Mouse (Mus musculus) adrenal gland, postnatal 25 days (tissue): ENCODE measurements at regions not wholly inside any gene's neighbourhood (a gene's known extent, or its start where the extent isn't known, plus 50 kb on each side); places are given as distances from the start of the nearest gene placed in this dataset.

Experiments
- DNase-seq: peaks from one replicate; pipeline ENCODE4 v3.0.0; 2021; ENCODE audit warnings: mixed read lengths

DNA sequence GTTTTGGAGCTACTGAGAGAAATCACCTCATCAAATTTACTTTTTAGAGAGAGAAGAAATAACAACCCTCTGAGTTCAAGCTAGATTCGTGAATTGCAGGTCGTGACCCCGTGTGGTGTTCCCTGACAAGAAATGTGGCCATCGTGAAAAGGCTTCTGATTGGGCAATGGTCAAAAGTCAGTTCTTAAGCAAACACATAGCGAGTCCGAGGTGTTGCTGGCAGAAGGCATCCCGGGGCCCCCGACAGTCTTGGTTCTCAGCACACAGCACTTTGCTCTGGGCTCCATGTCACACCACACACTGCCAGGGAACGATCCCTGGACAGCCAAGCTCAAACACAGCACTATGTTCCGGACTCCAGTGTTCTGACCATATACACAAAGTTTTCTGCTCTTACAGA, 320.0 kb downstream of the Etnk1 start:
- DNase-seq: no peak

DNA sequence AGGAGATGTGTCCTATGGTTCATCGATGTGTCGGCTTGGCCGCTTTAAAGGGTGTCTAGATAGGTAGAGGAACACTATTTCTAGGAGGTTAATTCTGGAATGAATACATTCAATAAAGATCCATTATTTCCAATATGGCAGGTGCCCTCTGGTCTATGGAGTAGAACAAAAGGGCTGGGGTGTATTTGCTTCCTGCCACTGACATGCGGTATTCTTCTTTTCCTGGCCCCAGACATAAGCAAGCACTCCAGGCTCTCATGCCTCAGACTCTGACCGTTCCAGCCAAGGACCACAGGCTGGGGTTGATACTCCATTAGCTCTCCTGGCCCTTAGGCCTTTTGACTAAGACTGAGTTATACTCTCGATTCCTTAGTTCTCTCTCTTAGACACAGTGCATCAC, 323.0 kb downstream of the Etnk1 start:
- no peak for DNase-seq

DNA sequence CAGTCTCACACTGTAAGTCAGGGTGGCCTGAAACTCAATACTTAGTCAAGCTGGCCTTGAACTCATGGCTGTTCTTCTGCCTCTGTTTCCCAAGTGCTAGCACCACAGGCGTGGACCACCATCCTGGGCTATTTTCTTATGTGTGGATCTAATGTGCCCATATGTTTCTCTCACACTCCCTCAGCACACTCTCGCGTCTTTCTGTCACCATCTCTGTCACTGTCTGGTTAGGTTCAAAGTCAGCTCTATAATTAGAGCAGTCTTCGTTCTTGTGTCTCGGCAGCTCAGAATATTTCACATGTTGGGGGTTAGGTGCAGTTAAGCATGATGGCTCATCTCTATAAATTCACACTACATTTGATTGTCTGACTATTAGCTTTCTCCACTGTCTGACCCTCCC, 324.4 kb downstream of the Etnk1 start:
- DNase-seq: no peak

DNA sequence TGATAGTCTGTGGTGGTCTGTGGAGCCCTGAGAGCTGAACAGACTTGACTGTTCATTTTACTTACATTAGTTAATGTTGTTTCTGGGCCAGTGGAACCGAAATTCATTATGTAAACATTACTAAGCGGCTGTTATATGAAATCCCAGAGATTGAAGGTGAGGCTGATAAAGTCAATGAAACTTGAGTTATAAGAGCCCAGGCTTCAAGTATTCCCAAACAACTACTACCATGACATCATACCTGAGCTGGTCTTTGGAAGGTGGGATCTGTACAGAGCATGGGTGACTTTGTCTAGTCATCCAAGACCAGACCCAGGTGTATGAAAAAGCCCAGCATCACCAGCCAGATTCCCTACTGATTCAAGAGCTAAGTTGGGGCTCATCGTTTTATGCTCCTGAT, 326.5 kb downstream of the Etnk1 start:
- no peak for DNase-seq

DNA sequence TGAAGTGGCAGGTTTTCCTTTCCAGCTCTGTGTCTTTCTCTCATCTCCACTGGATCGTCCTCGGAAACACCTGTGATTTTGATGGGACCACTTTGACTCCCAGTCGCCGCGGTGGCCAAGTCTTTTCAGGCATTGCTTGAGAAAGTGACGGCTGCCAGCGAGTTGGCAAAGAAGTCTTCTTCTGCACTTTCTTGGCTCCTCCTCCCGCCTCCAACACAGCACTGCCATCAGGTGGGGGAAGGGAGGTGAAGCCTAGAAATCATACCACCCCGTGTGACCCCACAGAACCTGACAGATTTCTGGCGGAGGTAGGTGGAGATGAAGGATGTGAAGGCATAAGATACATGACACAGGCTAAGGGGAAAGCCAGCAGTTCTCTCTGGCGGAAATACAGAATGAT, 327.3 kb downstream of the Etnk1 start:
- DNase-seq: no peak

DNA sequence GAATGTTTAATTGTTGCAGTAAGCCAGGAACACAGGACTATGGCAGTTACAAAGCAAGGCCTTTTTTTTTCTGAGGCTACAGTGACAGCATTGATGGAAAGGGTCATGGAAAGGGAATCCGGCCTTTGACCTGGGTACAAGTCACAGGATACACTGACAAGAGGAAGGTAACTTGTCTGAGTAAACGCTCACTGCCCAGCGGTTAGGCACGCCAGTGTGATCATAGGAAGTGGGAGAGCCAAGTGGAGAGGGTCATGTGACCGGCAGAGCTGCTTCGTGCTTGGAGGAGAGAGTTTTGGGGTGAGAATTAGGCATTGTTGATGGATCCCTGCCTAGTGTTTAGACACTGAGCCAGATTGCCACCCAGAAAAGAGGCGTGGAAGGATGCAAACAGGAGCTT, 327.9 kb downstream of the Etnk1 start:
- DNase-seq: no peak

DNA sequence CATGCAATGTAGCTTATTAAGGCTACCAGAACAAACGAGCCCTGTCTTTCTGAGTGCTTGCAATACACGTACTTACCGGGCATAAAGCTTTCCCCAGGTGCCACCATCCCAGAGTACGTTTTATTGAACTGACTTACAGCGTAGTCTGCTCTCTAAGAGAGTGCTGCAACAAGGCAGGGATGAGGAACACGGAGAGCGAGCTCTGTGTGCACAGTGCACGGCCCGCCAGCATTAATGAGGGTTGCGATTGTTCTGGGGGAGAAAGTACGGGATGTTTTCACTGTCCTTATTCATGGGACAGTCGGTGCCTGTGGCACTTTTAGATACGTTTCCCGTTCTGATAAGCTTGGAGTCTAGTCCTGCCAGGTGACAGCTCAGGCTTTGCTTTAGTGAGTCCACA, 331.7 kb downstream of the Etnk1 start:
- no peak for DNase-seq

DNA sequence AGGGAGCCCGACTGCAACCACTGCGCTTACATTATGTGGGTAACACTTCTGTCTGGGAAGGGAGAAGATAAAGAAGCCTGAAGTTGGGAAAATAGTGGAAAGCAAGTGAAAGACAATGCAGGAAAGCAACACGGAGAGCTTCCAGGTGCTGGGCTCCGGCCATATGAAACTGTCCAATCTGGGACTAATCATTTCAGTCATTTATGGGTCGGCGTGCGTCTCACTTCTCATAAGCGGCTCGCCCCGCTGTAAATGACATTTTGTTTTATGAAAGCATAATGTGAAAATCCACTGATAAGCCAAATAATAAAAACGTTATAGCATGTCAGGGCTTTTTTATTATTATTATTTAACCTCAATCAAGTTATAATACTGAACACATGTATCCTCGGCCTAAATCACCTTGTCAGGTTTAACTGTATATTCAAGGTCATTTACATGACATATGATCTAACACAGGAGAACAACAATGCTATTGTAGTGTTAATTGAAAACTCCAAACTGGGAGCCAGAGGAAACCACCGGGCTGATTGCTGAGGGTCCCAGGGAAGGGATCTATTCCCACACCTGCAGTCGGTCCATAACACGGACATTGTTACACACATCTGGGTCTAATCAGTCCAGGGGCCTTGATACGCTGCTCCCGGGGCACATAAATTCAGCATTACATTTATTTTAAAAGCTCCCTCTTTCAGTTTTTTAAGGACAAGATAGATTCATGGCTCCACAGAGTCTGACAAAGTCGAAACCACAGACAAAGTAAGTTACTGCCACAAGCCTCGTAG, 332.4 kb downstream of the Etnk1 start:
- DNase-seq: no peak

DNA sequence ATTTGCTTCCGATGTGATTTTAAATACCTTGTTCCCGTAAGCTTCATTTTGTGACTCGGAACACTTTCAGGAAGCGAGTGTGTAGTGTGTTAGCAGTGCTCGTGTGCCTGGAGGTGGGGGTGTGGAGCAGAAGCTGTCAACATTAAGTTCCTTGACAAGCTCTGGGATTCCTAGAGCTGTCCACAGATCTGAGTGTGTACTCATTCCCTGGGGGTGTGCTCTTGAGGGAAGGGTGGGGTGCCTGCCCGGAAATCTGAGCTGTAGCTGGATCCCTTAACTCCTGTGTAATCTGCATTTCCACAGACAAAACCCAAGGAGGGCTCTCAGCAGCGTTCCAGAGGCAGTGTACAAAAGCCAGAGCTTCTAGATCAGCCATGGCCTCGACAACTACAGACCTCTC, 335.8 kb downstream of the Etnk1 start:
- no peak for DNase-seq

DNA sequence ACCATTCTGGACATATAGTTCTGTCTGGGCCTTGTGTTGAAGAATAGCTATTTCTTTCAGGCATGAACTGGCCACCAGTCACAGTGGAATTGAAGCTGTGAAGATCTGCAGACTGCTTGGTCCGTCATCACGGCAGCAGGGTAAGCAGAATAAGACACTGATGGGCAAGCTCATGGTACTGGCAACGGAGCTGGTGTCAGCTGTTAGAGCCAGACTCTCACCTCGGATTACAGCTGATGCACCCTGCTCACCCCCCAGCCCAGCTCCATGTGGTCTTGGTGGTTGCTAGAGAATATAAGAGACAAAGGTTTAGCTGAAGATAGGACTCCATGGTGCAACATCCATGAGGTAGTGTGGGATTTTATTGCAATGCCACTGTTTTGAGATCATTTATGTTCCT, 336.9 kb downstream of the Etnk1 start:
- no peak for DNase-seq

DNA sequence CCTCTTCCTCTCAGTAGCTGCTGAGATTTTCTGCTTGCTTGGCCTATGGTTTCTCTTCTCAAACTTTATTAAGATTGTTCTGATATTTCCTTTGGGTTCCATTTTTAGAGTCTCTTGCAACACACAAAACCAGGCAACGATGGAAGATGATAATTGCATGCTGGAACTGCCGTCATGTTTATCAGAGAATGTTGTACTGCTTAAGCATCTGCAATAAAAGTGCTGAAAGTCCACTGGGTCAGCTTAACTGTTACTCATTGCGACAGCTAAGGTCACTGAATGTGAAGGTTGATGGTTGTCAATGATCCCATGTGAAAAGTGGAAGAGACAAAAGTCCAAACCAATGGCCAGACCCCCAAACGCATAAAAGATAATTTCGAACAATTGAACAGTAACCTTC, 346.4 kb downstream of the Etnk1 start:
- DNase-seq: no peak

DNA sequence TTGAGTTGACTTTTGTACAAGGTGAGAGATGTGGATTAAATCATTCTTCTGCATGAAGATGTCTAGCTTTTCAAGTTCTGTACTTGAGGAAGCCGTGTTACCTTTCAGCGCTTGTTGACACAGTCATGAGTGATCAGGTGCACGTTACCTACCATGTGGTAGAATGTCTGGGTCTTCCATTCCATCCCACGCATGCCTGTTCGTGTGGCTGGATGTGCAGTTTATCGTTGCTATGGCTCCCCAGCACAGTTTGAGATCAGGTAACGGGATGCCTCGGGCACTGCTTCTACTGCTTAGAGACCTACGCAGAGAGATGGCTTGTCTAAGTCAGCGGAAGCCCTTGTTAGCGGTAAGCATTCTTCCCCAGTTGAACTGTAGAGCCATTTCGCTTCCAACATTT, 348.1 kb downstream of the Etnk1 start:
- no peak for DNase-seq

DNA sequence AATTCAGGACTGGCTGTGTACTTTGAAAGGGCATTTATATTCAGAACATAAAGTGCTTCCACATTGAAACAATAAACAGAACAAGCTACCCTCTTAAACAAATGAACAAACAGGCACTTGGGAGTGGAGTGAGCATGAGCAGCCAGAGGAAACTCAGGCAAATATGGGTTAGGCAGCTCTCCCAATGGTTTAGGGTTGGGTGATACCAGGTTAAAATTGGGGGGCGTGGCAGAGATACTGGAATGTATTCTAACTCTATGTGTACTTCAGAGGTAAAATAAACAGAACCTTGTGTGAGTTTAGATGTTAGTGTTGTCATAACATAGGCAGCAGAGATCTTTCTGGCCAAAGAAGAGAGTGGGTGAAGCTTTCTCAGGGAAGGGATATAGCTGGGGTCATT, 349.7 kb downstream of the Etnk1 start:
- DNase-seq: no peak

DNA sequence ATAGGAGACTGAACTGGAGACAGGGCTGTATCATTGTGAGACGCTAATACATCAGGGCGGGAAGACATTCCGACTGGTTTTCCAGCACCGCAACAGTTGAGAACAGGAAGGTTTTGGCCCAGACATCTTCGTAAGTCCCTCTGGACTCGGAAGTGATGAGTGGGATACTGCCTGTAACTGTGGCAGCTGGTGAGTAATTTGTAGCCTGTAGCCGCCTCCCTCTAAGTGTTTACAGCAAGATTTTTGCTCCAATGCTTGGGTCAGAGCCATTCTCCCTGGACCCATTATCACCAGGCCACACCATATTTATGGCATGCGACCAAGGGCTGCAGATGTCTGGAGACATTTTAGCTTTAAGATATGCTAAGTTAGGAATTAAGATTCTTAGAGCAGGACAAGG, 351.5 kb downstream of the Etnk1 start:
- no peak for DNase-seq

DNA sequence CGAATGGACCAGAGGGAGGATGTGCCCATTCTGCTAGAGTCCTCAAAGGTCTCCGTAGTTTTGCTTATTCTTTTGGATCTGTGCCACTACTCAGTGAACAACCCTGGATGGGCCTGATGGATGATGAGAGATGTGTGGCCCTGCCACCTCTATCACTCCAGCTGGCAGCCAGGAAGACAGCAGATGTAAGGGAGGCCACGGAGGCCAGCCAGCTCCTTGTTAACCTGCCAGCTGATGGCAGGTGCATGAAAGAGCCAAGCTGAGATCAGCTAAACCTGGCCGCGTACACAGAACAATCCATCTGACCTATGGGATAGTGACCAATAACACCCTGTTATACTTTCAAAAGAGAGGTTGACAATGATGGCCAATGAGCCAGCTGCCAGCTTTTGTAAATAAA, 352.6 kb downstream of the Etnk1 start:
- DNase-seq: no peak

DNA sequence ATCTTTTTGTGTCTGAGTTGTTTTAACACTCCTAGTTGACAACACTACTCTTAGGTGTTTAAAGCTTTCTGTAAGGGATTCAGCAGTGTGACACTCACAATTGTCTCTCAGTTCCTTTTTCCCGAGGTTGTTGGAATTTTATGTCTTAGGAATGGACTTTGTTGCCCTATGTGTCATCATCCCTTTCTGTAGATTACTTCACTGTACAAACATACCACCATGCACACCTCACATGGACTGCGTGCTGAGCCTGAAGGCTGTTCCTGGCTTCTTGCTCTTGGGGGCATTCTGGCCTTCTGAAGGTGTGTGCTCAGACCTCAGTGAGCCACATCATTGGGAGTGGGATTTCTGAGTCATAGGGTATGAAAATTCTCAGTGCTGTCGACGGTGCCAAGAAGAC, 358.1 kb downstream of the Etnk1 start:
- no peak for DNase-seq

DNA sequence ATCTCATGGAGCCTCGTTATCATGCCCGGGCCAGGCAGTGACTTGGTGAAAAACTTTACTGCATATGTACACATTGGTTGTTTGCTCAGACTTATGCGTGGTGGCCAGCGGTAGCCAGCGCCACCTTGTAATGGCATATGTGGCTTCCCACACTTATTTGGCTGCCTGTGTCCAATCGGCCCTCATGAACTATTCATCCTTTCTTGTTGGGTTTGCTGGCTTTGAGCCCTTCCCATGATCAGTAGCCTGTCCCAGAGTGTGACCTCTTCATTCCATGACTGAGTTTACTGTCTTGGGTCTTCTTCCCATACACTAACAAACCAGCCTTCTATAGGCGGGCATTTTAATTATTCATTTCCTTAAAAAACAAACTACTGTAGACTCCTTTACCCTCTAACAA, 361.9 kb downstream of the Etnk1 start:
- DNase-seq: no peak

DNA sequence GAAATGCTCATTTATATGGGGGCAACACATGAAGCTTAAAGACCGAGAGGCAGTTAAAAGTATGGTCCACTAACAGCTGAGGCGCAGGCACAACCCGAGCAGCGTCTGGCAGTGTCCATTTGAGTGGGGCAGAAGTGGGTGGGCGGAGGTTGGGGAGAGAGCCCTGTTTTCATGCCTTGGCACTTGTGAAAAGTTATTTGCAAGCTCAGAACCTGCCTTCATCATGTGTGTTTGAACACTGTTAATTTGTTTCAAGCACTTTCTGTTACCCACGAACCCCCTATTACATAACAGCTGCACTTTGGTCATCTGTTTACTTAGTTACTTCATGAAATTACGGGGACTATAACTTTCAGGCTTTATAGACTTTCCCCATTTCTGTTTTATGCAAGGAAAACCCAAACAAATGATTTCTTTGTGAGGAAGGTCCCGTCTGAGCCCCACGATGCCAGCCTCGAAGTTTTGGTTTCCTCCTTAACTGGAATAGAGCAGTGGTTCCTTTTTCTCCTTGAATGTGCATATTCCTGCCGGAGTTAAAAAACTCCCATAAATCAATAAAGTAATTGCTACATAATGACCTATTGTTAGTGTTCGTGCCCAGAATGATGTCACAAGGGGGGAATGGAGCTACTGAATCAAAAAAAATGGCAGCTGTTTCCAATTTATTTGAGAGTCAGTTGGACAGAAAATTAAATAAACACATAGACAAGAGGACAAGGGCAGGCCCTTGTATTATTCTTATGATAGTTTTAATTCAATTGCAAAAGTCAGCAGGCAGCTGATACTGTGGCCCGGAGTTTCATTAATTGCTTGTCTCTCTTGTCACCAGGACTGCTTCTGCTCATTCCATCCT, 363.6 kb downstream of the Etnk1 start:
- no peak for DNase-seq

DNA sequence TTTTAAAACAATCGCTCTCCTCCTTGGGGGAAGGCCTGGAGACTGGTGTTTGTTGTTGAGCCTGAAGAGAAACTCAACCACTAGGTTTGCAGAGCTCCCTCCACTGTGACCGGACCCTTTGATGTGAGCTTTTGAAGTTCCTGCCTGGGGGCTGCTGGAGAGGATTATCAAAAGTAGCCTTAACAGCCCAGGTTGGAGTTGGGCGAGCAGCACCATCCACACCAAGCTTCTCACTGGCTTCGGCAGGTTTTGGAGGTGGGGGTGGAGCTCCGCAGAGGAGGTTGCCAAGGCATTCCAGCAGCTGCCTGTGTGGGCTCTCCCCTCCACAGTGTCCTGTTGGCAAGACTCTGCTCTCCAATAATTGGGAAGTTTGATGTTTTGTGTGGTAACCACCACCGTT, 364.5 kb downstream of the Etnk1 start:
- no peak for DNase-seq

DNA sequence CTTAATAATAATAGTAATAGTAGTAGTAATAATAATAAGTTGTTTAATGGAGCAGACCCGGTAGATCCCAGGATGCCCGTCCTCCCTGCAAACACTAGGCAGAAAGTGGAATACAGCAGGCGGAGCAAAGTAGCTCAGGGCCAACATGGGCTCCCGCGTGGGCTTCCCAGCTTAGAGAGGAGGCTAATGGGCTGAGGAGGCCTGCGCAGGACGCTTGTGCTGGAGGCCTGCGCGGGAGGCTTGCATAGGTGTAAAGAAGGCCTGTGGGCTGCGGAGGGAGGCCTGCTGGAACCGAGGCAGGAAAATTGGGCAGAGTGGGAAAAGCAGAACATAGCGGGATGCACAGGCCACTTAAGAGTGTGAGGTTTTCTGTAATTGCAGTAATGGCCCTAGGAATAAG, 365.4 kb downstream of the Etnk1 start:
- DNase-seq: no peak

DNA sequence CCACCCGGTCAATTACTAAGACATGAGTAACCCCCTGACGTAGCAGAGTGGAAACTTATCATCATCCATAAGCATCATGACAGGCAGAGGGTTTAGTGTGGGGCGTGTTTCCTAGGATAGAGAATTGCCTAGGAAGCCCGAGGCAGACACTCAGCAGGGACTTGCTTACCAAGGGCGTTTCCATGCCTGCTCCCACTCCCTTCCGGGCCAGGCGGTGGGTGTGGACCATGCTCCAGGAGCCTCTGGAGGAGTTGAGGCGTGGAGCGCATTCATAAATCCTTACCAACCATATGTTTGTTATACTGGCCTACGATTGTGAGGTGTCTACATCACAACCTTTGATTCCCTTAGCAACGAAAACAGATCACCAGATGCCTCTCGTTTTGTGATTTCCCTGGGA, 368.2 kb downstream of the Etnk1 start:
- DNase-seq: no peak

DNA sequence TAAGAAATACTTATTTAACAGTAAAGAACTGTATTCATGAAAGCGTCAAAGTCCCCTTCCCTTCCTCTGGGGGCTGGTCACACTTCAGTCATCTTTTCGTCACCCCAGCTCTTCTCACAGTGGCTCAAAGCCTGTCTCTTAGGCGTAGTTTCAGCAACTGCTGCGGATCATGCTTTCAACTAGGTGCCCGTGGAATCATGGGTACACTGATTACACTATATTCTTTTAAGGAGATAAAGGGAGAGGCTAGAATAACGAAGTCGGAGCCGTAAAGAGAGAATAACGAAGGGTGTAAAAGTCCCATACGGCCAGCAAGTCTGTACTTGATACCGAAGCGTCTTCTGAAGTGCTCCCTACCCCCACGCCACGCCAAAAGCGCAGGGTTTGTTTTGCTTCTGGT, 368.7 kb downstream of the Etnk1 start:
- DNase-seq: no peak

DNA sequence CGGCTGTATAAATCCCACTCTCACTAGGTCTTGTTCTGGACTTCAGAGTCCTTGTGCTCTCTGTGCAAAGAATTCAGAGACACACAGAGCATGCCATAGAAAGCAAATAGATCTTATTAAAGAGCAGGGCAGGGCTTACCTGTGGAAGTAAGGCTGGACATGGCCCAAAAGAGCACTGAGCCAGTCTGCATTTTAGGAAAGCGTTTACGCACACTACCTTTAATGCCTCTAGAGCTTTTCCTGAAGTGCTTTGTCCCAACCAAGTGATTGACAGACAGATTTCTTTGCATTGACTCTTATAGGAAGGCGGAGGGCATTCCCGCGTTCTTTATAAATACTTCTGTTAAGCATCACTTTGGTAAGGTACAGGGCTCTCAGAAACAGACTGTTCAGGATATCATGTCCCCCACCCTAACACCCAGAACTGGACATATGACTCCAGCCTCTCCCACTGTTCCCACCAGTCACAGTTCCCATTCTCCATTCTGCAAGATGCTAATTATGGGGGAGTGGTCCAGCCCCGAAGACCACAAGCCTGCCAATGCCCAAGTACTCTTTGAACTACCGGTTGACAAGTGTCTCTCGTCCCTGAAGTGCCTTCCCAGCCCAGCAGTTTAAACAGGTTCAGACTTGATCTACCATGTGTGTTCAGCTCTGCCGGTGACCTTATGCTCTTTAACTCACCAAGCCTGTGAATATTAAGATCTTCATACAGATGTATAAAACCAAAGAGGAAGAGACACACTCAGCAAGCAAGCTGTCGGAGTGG, 369.7 kb downstream of the Etnk1 start:
- no peak for DNase-seq
